Mouse (Mus musculus) limb, embryonic 11.5 days (tissue): ENCODE data around the gene Gm28551. TPM values are rescaled to one million over a fixed set of nuclear protein-coding genes. Genes with fewer than 3 reads are reported as not detected.
"Not testable (repeated sequence)": the region's sequence is repeated elsewhere in the genome, so short reads cannot be mapped to it uniquely, and the experiment has no call there.

Source experiments
- ATAC-seq: fragments of 200-750 bp; cut with Nextera tagmentation; 2 replicates; pipeline ENCODE4 v1.8.0; 2017; ENCODE audit warnings: low read depth; ENCODE audit not compliant: insufficient number of reproducible peaks, low FRiP score, low TSS enrichment
- DNase-seq: peaks from one replicate; pipeline ENCODE4 v3.0.0-alpha.2; 2015; ENCODE audit warnings: low spot score
- H3K27ac ChIP-seq: fragments of 300-500 bp; sonication (generic); replicated peaks from 2 replicates; pipeline ENCODE4 v1.5.1; 2014; ENCODE audit warnings: low read depth, mild to moderate bottlenecking, low read length
- H3K27me3 ChIP-seq: fragments of 300-500 bp; sonication (generic); 2 replicates; pipeline ENCODE4 v1.6.1; 2014; ENCODE audit warnings: mild to moderate bottlenecking, low read length, mixed read lengths; ENCODE audit not compliant: control insufficient read depth, insufficient read depth
- H3K36me3 ChIP-seq: fragments of 300-500 bp; sonication (generic); 2 replicates; pipeline ENCODE4 v1.6.1; 2014; ENCODE audit warnings: mild to moderate bottlenecking, low read length, moderate library complexity, mixed read lengths; ENCODE audit not compliant: control insufficient read depth, insufficient read depth
- H3K4me1 ChIP-seq: fragments of 300-500 bp; sonication (generic); 2 replicates; pipeline ENCODE4 v1.6.1; 2014; ENCODE audit warnings: low read length, mixed read lengths; ENCODE audit not compliant: control insufficient read depth, insufficient read depth
- H3K4me2 ChIP-seq: fragments of 300-500 bp; sonication (generic); 2 replicates; pipeline ENCODE4 v1.6.1; 2014; ENCODE audit warnings: low read depth, mild to moderate bottlenecking, moderate library complexity; ENCODE audit not compliant: severe bottlenecking
- H3K4me3 ChIP-seq: fragments of 300-500 bp; sonication (generic); 2 replicates; pipeline ENCODE4 v1.5.1; 2014; ENCODE audit warnings: low read depth, low read length
- H3K9ac ChIP-seq: fragments of 300-500 bp; sonication (generic); 2 replicates; pipeline ENCODE4 v1.6.1; 2014; ENCODE audit warnings: mild to moderate bottlenecking, low read length
- H3K9me3 ChIP-seq: fragments of 300-500 bp; sonication (generic); 2 replicates; pipeline ENCODE4 v1.6.1; 2016; ENCODE audit warnings: low read length; ENCODE audit not compliant: control insufficient read depth
- WGBS: fragments of 180-500 bp; shearing (Covaris S2); extraction: QIAGEN DNeasy Blood & Tissue Kit; methylation state at CpG from one replicate; pipeline ENCODE4 v1.1.7; 2014; 5-methylcytosine and 5-hydroxymethylcytosine counted together
- polyA plus RNA-seq: library from polyadenylated mRNA; unstranded; fragments of >200 nt; fragmentation: Nextera tagmentation; extraction: Ambion mirVana; gene quantifications from 2 replicates; pipeline ENCODE4 v1.2.1, GENCODE M21; 2014

Gm28551 gene
- polyA plus RNA-seq = 0.60 and 0.61 TPM in 2 replicates

DNA sequence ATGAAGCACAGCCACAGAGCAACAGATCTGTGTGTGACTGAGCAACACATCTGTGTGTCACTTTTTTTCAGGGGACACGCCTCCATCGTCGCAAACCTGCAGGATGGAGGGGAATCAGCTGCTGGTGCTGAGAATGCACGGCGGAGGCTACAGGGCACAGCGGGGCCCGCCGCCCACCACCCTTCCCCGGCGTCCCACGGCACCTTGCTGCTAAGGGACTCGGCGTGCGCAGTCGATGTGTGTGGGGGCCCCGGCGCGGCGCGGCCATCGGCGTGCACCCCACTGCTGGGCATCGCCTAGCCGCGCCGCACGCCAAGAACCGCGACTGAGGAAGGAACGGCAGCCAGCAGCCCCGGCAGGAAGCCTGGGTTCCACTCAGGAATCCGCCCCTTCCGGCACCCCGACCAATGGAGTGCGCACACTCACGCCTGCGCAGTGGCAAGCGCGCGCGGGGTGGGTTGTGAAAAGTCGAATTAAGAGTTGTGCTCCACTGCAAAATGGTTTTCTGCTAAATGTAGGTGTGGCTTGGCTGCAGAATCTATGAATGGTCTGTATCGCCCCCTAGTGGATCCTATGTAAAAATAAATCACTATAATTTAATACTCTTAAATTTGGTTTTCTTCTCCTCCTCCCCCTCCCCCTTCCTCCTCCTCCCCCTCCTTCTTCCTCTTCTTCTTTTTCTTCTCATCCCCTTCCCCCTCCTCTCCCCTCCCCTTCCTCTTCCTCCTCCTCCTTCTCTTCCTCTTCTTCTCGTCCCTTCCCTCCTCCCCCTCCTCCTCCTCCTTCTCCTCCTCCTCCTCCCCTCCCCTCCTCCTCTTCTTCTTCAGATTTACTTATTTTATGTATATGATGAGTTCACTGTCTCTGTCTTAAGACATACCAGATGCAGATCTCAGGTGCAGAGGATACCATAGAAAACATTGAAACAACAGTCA is at the start of gene Gm28551, which contains the start of the genes Asdurf and Asnsd1:
Gm28551 (minus strand) TSS at position 341 of the 935 bp plus-strand sequence.
Asdurf (minus strand) TSS at position 293 of the 935 bp plus-strand sequence.
Asnsd1 (minus strand) TSS at position 426 of the 935 bp plus-strand sequence.
- under 1% methylated on average over 40 of the region's 44 CpGs for WGBS
- no peaks in the 10 kb centered on the region for H3K27me3 ChIP-seq
- DNase-seq = peak; percentile 96
- peak within 1 kb of the TSS; percentile 91 for H3K9ac ChIP-seq
- peak; percentile 99 for ATAC-seq
- peaks cover 8% of the 10 kb centered on the region; the same call in 1 of the 2 replicates for H3K36me3 ChIP-seq
- peak within 1 kb of the TSS; percentile 85 for H3K4me3 ChIP-seq
- H3K9me3 ChIP-seq = no peaks in the 10 kb centered on the region
- peak within 1 kb of the TSS; percentile 37 for H3K4me2 ChIP-seq
- 0 out of 2 replicates have a peak, but pooled peaks cover 2% of the 10 kb centered on the region for H3K4me1 ChIP-seq
- H3K27ac ChIP-seq = 0 out of 2 replicates have a peak within 1 kb of the TSS, but pooled peaks have one; percentile 39

DNA sequence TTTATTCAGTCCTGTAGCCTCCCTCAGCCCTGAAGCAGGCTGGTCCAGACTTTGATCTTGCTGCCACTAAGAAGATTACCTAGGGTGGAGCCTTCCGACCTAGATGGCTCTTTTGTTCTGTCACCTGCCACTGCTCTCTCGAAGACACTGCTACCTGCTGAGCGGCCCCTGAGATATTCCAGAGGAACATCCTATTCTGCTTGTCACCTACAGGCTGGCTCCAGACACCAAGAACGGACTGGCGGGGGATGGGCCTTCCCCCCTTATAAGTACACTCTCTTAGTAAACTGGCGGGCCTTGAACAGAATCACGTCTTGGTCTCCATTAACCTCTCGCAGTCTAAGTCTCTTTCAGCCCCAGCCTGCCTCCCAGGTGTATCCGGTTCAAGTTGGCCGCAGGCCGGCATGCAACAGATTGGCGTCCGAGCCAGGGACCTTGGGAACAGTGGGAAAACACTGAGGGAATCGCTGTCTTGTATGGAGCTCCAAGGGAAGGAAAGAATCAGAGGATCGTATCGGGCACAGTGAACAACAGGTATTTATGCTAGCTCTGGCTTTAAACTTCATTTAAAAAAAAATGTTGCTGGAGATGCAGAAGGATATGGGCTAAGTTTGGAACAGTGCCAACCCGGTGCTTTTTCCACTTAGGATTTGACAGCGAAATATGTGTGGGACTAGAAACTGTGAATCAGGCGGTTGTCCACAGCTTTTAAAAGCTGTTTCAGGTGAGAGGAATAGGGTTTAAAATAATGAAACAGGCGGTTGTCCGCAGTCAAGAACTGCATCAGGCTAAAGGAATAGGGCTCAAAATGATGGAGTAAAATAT is 41.7 kb upstream of the Gm28551 start:
- not testable (repeated sequence) for H3K9me3 ChIP-seq, H3K9ac ChIP-seq, ATAC-seq, H3K36me3 ChIP-seq, H3K27me3 ChIP-seq, H3K4me1 ChIP-seq, H3K27ac ChIP-seq, H3K4me3 ChIP-seq
- 0 out of 2 replicates have a peak overlapping the region, but pooled peaks have one; percentile 12 for H3K4me2 ChIP-seq
- peak; percentile 46 for DNase-seq
- 38% methylated on average over 21 of the region's 21 CpGs for WGBS

DNA sequence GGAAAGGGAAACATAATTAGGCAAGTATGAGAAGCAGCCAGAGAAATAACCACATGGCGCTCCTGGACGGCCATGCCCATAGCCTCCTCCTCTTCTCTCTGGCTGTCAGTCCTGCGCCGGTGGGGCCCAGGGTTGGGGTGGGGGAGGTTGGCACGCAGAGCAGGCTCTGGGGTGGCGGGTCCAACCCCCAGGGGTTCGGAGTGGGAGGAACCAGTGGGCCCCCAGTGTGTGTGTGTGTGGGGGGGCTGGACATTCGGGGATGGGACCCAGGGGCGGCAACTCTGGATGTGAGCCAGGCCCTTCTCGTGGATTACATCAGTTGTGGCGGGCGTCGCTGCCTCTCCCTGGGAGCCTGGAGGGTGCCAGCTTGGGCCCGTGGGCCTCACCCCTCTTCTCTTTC is 36.3 kb upstream of the Gm28551 start:
- Histone ChIP-seq H3K27me3 (no peaks in the 10 kb centered on the region), H3K27ac (no peak overlapping the region), H3K36me3 (no peaks in the 10 kb centered on the region), H3K4me1 (no peaks in the 10 kb centered on the region), H3K4me2 (no peak overlapping the region), H3K4me3 (no peak overlapping the region), H3K9me3 (no peaks in the 10 kb centered on the region; the same call in 1 of the 2 replicates), H3K9ac (no peak overlapping the region)
- 94% methylated on average over 12 of the region's 14 CpGs for WGBS
- no peak for ATAC-seq
- DNase-seq = no peak

DNA sequence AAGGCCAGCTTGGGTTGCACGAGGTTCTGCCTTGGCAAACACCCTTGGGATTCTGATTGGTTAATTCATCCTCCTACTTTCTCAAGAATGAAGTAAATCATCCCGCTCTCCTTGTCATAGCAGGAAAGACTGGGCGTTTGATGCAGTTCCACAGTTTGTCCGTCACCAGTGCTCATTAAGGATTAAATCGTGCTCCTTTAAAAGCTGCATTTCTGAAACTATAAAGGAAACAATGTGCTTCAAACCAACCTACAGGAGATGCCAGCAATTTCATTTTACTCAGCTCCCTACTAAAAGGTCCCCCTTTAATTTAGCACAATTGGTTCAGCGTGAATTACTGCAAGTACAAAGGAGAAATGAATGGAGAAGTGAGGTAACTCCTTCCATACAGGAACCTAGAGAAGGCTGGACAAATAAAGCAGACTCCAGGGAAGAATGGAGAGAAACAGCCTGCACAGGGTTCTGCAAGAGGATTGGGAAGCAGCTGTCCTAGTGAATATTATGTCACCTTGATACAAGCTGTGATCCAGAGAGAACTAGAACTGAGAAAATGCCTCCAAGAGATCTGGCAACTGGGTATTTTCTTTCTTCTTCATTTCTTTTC is 31.7 kb upstream of the Gm28551 start:
- H3K9me3 ChIP-seq = no peaks in the 10 kb centered on the region; the same call in 1 of the 2 replicates
- H3K27me3 ChIP-seq = no peaks in the 10 kb centered on the region
- 75% methylated on average over 6 of the region's 6 CpGs for WGBS
- no peak overlapping the region for H3K4me3 ChIP-seq
- H3K4me1 ChIP-seq = no peaks in the 10 kb centered on the region
- no peak overlapping the region for H3K27ac ChIP-seq
- DNase-seq (no peak), ATAC-seq (no peak)
- H3K36me3 ChIP-seq = no peaks in the 10 kb centered on the region
- no peak overlapping the region for H3K4me2 ChIP-seq
- no peak overlapping the region for H3K9ac ChIP-seq

GRCm38 (mm10) chr1:53377731-53378130 is 25.3 kb upstream of the Gm28551 start:
- DNase-seq (no peak), ATAC-seq (no peak)
- Histone ChIP-seq H3K4me1 (no peaks in the 10 kb centered on the region), H3K9me3 (no peaks in the 10 kb centered on the region), H3K4me2 (no peak overlapping the region), H3K36me3 (no peaks in the 10 kb centered on the region), H3K27ac (no peak overlapping the region), H3K9ac (no peak overlapping the region), H3K27me3 (no peaks in the 10 kb centered on the region), H3K4me3 (no peak overlapping the region)
- 78% methylated on average over 3 of the region's 3 CpGs for WGBS

- H3K4me2 ChIP-seq, H3K27me3 ChIP-seq, H3K36me3 ChIP-seq, H3K9ac ChIP-seq, H3K4me3 ChIP-seq, H3K27ac ChIP-seq, H3K9me3 ChIP-seq, DNase-seq, ATAC-seq, H3K4me1 ChIP-seq: not testable (repeated sequence)
- 91% methylated on average over 2 of the region's 2 CpGs for WGBS
These were observed 23.5 kb upstream of the Gm28551 start for GRCm38 (mm10) chr1:53375965-53376364.

- no peak for ATAC-seq
- no peak for DNase-seq
- no peaks in the 10 kb centered on the region for H3K9me3 ChIP-seq
- no peak overlapping the region for H3K27ac ChIP-seq
- no peak overlapping the region for H3K4me3 ChIP-seq
- no peak overlapping the region for H3K9ac ChIP-seq
- no peak overlapping the region for H3K4me2 ChIP-seq
- H3K27me3 ChIP-seq = no peaks in the 10 kb centered on the region
- H3K36me3 ChIP-seq = no peaks in the 10 kb centered on the region
- no peaks in the 10 kb centered on the region for H3K4me1 ChIP-seq
These were observed 6.5 kb upstream of the Gm28551 start for GRCm38 (mm10) chr1:53358988-53359387.

GRCm38 (mm10) chr1:53341071-53341470 is 11.4 kb downstream of the Gm28551 start:
- ATAC-seq = no peak
- H3K9me3 ChIP-seq = no peaks in the 10 kb centered on the region
- no peak overlapping the region for H3K4me2 ChIP-seq
- WGBS = 96% methylated on average over 2 of the region's 2 CpGs
- peaks cover 5% of the 10 kb centered on the region for H3K36me3 ChIP-seq
- no peaks in the 10 kb centered on the region for H3K27me3 ChIP-seq
- no peak overlapping the region for H3K4me3 ChIP-seq
- no peak overlapping the region for H3K9ac ChIP-seq
- no peak overlapping the region for H3K27ac ChIP-seq
- DNase-seq = no peak
- no peaks in the 10 kb centered on the region for H3K4me1 ChIP-seq
